Mouse (Mus musculus) brown adipose tissue, adult 24 weeks (tissue): ENCODE results near the gene Cracr2b. TPM values are rescaled to one million over a fixed set of nuclear protein-coding genes. Genes with fewer than 3 reads are reported as not detected.

ENCODE experiments used
- H3K27ac ChIP-seq: fragments of 200-500 bp; replicated peaks from 2 replicates; pipeline ENCODE4 v1.5.1; 2012; ENCODE audit warnings: low read depth, mild to moderate bottlenecking, low read length
- H3K4me1 ChIP-seq: fragments of 200-500 bp; 2 replicates; pipeline ENCODE4 v1.6.1; 2012; ENCODE audit warnings: low read length, mixed read lengths; ENCODE audit not compliant: control insufficient read depth, insufficient read depth, insufficient read length
- H3K4me3 ChIP-seq: fragments of 200-500 bp; 2 replicates; pipeline ENCODE4 v1.5.1; 2012; ENCODE audit warnings: low read depth, mild to moderate bottlenecking, low read length, moderate library complexity; ENCODE audit not compliant: insufficient read depth
- polyA plus RNA-seq: library from polyadenylated mRNA; stranded (reverse); fragments of >200 nt; gene quantifications from 2 replicates; pipeline ENCODE4 v1.2.4, GENCODE M21; 2012; ENCODE audit not compliant: missing spikeins, insufficient read depth, insufficient read length

The Cracr2b gene
- polyA plus RNA-seq, 1 experiment, result 9.8 TPM

GRCm38 (mm10) chr7:141429840-141430584 lies 30.9 kb upstream of the Cracr2b start:
- Histone ChIP-seq H3K4me3 (no peak overlapping the region), H3K4me1 (peaks cover 11% of the 10 kb centered on the region; the same call in 1 of the 2 replicates), H3K27ac (no peak overlapping the region)

DNA sequence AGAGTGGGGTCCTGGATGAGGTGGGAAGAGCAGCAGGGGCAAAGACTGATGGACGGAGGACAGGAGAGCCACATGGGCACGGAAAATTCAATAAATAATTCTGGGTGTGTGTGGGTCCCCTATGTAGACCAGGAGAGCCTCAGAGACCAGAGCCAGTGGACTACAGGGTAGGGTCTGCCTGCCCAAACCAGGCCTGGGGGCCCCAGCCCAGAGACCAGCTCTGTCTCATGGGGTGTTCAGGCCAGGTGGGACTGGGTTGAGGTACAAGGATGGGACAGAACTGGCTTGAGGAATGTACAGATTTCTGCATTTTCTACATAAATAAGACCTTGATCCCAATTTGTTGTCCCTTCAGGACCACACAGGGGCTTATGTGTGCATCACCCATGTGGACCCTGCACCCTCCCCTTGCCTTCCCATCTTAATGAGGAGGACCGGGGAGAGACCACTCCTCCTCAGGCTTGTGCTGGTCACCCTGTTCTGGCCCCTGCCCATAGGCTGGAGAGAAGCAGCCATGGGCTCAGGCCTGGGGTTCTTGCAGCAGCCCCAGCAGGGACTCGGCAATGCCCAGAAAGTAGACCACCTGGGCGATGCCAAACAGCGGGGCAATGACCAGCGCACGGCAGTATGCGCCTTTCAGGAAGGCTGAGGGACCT lies 30.2 kb upstream of the Cracr2b start:
- H3K4me1 ChIP-seq, result peaks cover 15% of the 10 kb centered on the region
- no peak overlapping the region for H3K27ac ChIP-seq
- H3K4me3 ChIP-seq, result no peak overlapping the region

GRCm38 (mm10) chr7:141431434-141432185 lies 29.3 kb upstream of the Cracr2b start:
- no peak overlapping the region for H3K4me3 ChIP-seq
- peak overlapping the region; percentile 93; the same call in 1 of the 2 replicates for H3K27ac ChIP-seq
- H3K4me1 ChIP-seq, result peaks cover 22% of the 10 kb centered on the region

- Histone ChIP-seq H3K4me3 (peak overlapping the region; percentile 37; the same call in 1 of the 2 replicates), H3K4me1 (peaks cover 24% of the 10 kb centered on the region), H3K27ac (peak overlapping the region; percentile 93)
These were observed 28.7 kb upstream of the Cracr2b start for GRCm38 (mm10) chr7:141432186-141432611.

DNA sequence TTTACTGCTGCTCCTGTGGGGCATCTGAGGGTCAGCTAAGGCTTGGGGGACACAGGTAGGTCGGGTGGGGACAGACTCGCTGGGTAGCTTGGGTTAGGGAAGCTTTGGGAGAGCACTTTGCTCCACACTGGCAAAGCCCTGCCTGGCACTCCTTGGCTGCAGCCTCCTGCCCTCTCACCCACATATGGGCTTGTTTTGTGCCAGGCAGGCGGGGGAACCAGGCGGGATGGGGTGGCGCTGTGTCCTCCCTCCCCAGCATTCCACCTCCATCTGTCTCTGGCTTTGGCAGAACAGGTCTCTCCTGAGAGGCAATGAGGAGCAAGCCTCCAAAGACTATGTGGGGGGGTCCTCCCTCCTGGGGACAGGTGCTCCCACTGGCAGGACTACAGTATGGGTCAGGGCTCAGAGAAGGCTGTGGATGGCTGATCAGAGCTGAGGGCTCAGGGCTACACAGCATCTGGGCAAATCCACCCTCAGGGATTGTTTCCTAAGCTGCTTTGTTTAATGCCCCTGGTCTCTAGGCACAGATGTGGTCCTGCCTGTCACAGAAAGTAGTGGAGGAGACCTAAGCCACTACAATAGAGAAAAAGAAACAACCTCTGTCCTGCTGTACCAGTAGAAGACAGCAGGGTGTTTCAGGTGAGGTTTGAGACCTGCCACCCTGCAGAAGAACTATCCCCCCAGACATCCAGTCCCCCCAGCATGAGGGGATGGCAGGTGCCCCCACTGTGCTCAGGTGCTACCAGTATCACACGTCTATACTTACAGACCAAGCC lies 28.0 kb upstream of the Cracr2b start:
- Histone ChIP-seq H3K4me1 (peaks cover 24% of the 10 kb centered on the region), H3K27ac (peak overlapping the region; percentile 93), H3K4me3 (peak overlapping the region; percentile 37)

- H3K4me1 ChIP-seq, result peaks cover 24% of the 10 kb centered on the region
- peak overlapping the region; percentile 40 for H3K27ac ChIP-seq
- H3K4me3 ChIP-seq, result peak overlapping the region; percentile 69
These were observed 27.1 kb upstream of the Cracr2b start for GRCm38 (mm10) chr7:141433517-141434400.

- Histone ChIP-seq H3K27ac (peak overlapping the region; percentile 53), H3K4me1 (peaks cover 17% of the 10 kb centered on the region), H3K4me3 (peak overlapping the region; percentile 69)
These were observed 26.4 kb upstream of the Cracr2b start for GRCm38 (mm10) chr7:141434464-141434863.

GRCm38 (mm10) chr7:141435129-141435855 lies 25.6 kb upstream of the Cracr2b start:
- Histone ChIP-seq H3K4me1 (peaks cover 16% of the 10 kb centered on the region), H3K27ac (peak overlapping the region; percentile 53), H3K4me3 (peak overlapping the region; percentile 69)

DNA sequence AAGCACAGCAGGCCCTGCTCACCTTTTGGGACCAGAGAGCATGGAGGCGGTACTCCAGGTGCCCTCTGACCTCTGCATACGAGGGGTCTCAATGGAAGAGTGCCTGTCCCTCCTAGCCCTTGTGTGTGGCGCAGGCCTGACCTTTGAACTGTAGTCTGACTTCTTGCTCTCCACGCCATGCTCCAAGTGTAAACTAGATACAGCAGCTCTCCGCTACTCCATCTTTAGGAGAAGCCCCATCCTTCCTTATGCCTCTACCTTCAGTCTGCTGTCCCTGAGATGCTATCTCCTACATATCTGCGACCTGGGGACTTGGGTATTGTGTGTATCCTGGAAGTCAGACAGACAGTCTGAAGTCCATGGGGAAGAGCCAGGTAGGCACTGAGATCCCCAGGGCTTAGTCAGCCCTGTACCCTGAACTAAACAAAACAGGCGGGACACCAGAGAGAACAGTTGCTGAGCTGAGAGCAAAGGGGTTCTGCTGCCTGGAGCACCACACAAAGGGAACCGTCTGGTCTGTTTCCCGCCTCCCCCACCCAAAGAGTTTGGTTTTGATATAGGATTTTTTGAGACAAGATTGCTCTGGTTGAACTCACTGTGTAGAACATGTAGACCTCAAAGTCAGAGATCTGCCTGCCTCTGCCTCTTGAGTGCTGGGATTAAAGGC lies 24.9 kb upstream of the Cracr2b start:
- Histone ChIP-seq H3K27ac (peak overlapping the region; percentile 36), H3K4me3 (peak overlapping the region; percentile 51), H3K4me1 (peaks cover 16% of the 10 kb centered on the region)

GRCm38 (mm10) chr7:141436523-141436892 lies 24.4 kb upstream of the Cracr2b start:
- H3K4me3 ChIP-seq, result peak overlapping the region; percentile 97
- H3K27ac ChIP-seq, result no peak overlapping the region
- peaks cover 16% of the 10 kb centered on the region for H3K4me1 ChIP-seq

GRCm38 (mm10) chr7:141437178-141438120 lies 23.4 kb upstream of the Cracr2b start, which contains the start of gene Slc25a22:
Slc25a22 (minus strand) TSS chr7:141437892.
- Histone ChIP-seq H3K4me1 (peaks cover 16% of the 10 kb centered on the region), H3K27ac (peak within 1 kb of the TSS; percentile 82), H3K4me3 (peak within 1 kb of the TSS; percentile 97)
